ENCODE assay signal across 8 mouse cellular contexts in genomic region chr1:74027559-74028091, GRCm38 (mm10).
DNase-seq lines count a peak whose midpoint lies in the region; ATAC-seq and TF ChIP-seq lines count a peak whose summit lies in the region.
"Had no signal": no experiment of that assay in that cellular context is flagged by ENCODE, and none has a peak within 500 bp of the region (broad histone marks: within the 10 kb centered on the region; RNA-seq: fewer than 3 reads in every experiment).

No protein-coding gene starts in this region.

- peak overlapping the region; percentile 81 for H3K4me3 ChIP-seq in gastrocnemius, adult 2 months
- H3K4me3 ChIP-seq in hindbrain, embryonic 16.5 days (ENCODE audit: low read length), result no peak overlapping the region
- no peak overlapping the region for H3K4me3 ChIP-seq in liver, embryonic 11.5 days (ENCODE audit: low read depth, low read length)
- no peak overlapping the region for H3K4me3 ChIP-seq in olfactory bulb, adult 2 months (ENCODE audit: insufficient read depth, low read depth, low read length)
- H3K4me3 ChIP-seq: erythroblast, embryonic 14.5 days had no signal

- H3K4me2 ChIP-seq in hindbrain, embryonic 16.5 days (ENCODE audit: low read length), result no peak overlapping the region
- H3K4me2 ChIP-seq in liver, embryonic 11.5 days, result no peak overlapping the region

- no peak for TF ChIP-seq POLR2A in olfactory bulb, adult 2 months (IDR thresholded peaks at IDR 0.05; ENCODE audit: insufficient read depth, low read depth, low read length)

- peak overlapping the region; percentile 1 for H3K9ac ChIP-seq in hindbrain, embryonic 16.5 days (ENCODE audit: low read depth, low read length)
- no peak overlapping the region for H3K9ac ChIP-seq in liver, embryonic 11.5 days (ENCODE audit: low read depth, low read length)

- peaks cover 21% of the 10 kb centered on the region for H3K4me1 ChIP-seq in hindbrain, embryonic 16.5 days (ENCODE audit: control insufficient read depth, insufficient read depth, low read depth, low read length)
- peaks cover 59% of the 10 kb centered on the region for H3K4me1 ChIP-seq in liver, embryonic 11.5 days (replicated peaks; ENCODE audit: control insufficient read depth, insufficient read depth, low read length)
- peaks cover 28% of the 10 kb centered on the region for H3K4me1 ChIP-seq in olfactory bulb, adult 2 months (ENCODE audit: control insufficient read depth, insufficient read depth, low read length)

- H3K36me3 ChIP-seq in hindbrain, embryonic 16.5 days (ENCODE audit: control insufficient read depth, insufficient read depth, low read length), result no peaks in the 10 kb centered on the region
- H3K36me3 ChIP-seq in liver, embryonic 11.5 days (ENCODE audit: control insufficient read depth, insufficient read depth, low read length), result no peaks in the 10 kb centered on the region

- no peaks in the 10 kb centered on the region for H3K27me3 ChIP-seq in hindbrain, embryonic 16.5 days (replicated peaks; ENCODE audit: control insufficient read depth, insufficient read depth, low read length)
- no peaks in the 10 kb centered on the region for H3K27me3 ChIP-seq in liver, embryonic 11.5 days (replicated peaks; ENCODE audit: control insufficient read depth, insufficient read depth, low read length)

- H3K27ac ChIP-seq in gastrocnemius, adult 2 months, result peak overlapping the region; percentile 86
- H3K27ac ChIP-seq in hindbrain, embryonic 16.5 days (ENCODE audit: low read depth, low read length), result peak overlapping the region; percentile 64
- H3K27ac ChIP-seq in liver, embryonic 11.5 days (ENCODE audit: low read depth, low read length), result peak overlapping the region; percentile 66
- H3K27ac ChIP-seq in olfactory bulb, adult 2 months (ENCODE audit: insufficient read depth, low read depth, low read length), result peak overlapping the region; percentile 0; the same call in 1 of the 2 replicates

- intact Hi-C loops in gastrocnemius, adult 2 months (cut with DNase I), result no loop called here

- peak; percentile 77 for DNase-seq in Muller cell, postnatal 12 days (ENCODE audit: inconsistent ontology term)
- peak; percentile 91 for DNase-seq in adrenal gland, adult 8-10 months
- peak; percentile 77 for DNase-seq in gastrocnemius, adult 2 months
- no peak for DNase-seq in liver, embryonic 11.5 days (ENCODE audit: low spot score)
- DNase-seq in spleen, postnatal 14 days (ENCODE audit: low spot score in 2 of 2), result no peak

- no peak for TF ChIP-seq CTCF in gastrocnemius, adult 2 months (IDR thresholded peaks at IDR 0.05)
- TF ChIP-seq CTCF in olfactory bulb, adult 2 months (IDR thresholded peaks at IDR 0.05; ENCODE audit: insufficient read depth, low read depth, low read length), result no peak

- WGBS in hindbrain, embryonic 16.5 days, result 34% methylated on average over 11 of the region's 11 CpGs
- 45% methylated on average over 11 of the region's 11 CpGs for WGBS in liver, embryonic 11.5 days
- WGBS in olfactory bulb, adult 2 months, result 43% methylated on average over 11 of the region's 11 CpGs

- no peaks in the 10 kb centered on the region for H3K9me3 ChIP-seq in hindbrain, embryonic 16.5 days (ENCODE audit: control insufficient read depth, low read length)
- H3K9me3 ChIP-seq in liver, embryonic 11.5 days (ENCODE audit: control insufficient read depth, low read length), result no peaks in the 10 kb centered on the region

- ATAC-seq in hindbrain, embryonic 16.5 days, result 0 out of 2 replicates have a peak, but pooled peaks have one; percentile 29
- ATAC-seq in liver, embryonic 11.5 days (replicated peaks; ENCODE audit: low FRiP score), result no peak

Comparison
In these comparisons a context has a peak if more than half of its experiments do, and no peak if none do; other contexts are left out.
1. DNase-seq: peak in Muller cell, postnatal 12 days (single experiment), adrenal gland, adult 8-10 months (single experiment) and gastrocnemius, adult 2 months (single experiment); none in liver, embryonic 11.5 days (single experiment) and spleen, postnatal 14 days (0 of 2).
2. H3K27ac ChIP-seq: peak in every context shown above with its lines; median percentile 86 in gastrocnemius, adult 2 months; 66 in liver, embryonic 11.5 days; 64 in hindbrain, embryonic 16.5 days; 0 in olfactory bulb, adult 2 months.